Mouse (Mus musculus): ENCODE data around the gene Gab2. TPM values are rescaled to one million over a fixed set of nuclear protein-coding genes. Genes with fewer than 3 reads are reported as not detected.

The Gab2 gene
- 5.7 and 6.6 TPM in 2 replicates for polyA plus RNA-seq (2014; fragmentation: Nextera tagmentation; extraction: Ambion mirVana)

DNA sequence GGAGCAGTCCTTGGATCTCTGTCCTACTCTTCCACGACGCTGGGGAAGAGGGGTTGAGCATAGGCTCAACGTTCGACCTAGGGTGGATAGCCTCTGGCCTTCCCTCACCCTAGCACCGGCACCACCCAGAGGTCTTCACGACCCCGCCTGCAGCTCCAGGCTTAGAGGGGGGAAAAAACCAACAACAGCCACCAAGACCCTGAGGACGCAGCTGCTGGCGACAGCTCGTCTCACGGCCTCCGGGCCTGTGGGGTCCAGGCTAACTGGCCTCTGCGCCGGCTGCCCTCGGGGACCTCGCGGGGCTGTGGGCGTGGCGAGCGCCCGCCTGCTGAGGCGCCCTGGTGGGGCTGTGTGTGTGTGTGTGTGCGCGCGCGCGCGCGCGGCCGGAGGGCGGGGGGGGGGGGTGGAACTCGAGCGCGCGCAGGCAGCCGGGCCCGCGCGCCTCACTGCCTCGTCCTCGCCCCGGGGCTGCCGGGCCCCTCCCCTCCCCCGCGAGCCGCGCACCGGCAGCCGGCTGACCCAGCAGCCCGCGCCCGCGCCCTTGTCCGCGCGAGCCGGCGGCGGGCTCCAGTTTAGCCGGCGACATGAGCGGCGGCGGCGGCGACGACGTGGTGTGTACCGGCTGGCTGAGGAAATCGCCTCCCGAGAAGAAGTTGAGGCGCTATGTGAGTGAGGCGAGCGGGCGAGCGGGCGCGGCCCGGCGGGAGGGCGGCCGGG, at the start of gene Gab2:
TSS of gene Gab2 (plus strand) at position 345 of the 717 bp plus-strand sequence.
- Histone ChIP-seq H3K4me3 (ENCODE audit: low read depth, low read length) (peak within 1 kb of the TSS; percentile 91), H3K36me3 (replicated peaks; ENCODE audit: control insufficient read depth, insufficient read depth, low read depth, low read length) (no peaks in the 10 kb centered on the region), H3K9ac (replicated peaks; ENCODE audit: low read length) (peak within 1 kb of the TSS; percentile 90), H3K4me2 (ENCODE audit: low read depth, low read length) (peak within 1 kb of the TSS; percentile 86), H3K9me3 (replicated peaks; ENCODE audit: control insufficient read depth, low read length) (no peaks in the 10 kb centered on the region), H3K4me1 (ENCODE audit: control insufficient read depth, insufficient read depth, low read length) (no peaks in the 10 kb centered on the region), H3K27ac (replicated peaks; ENCODE audit: low read depth, low read length) (peak within 1 kb of the TSS; percentile 76), H3K27me3 (ENCODE audit: control insufficient read depth, insufficient read depth, low read length) (no peaks in the 10 kb centered on the region)
- ATAC-seq (replicated peaks; ENCODE audit: insufficient number of reproducible peaks, low FRiP score, low TSS enrichment, low read depth) (peak; percentile 89), DNase-seq (ENCODE audit: low spot score) (peak; percentile 75)
- WGBS, result under 1% methylated on average over 44 of the region's 83 CpGs

DNA sequence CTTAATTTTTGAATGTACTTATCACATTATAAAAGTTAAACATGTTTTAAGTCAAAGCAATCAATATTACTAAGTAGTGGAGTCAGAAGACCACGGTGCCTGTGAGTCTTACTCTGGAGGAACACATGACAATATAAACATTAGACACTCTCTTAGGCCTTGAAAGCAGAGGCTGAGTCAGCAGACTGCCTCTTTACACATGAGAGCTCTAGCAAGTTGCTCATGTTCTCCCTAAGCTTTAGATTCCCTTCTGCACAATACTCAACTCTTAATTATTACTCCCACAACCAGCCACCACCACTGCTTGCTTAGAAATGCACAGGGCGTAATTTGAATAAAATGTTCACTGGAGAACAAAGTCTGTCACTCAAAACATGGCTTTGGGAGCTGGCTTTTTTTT, 49.0 kb upstream of the Gab2 start:
- WGBS, result 74% methylated on average over 2 of the region's 2 CpGs
- Histone ChIP-seq H3K9ac (replicated peaks; ENCODE audit: low read length) (no peak overlapping the region), H3K4me3 (ENCODE audit: low read depth, low read length) (no peak overlapping the region), H3K27me3 (ENCODE audit: control insufficient read depth, insufficient read depth, low read length) (no peaks in the 10 kb centered on the region), H3K4me2 (ENCODE audit: low read depth, low read length) (no peak overlapping the region), H3K4me1 (ENCODE audit: control insufficient read depth, insufficient read depth, low read length) (no peaks in the 10 kb centered on the region), H3K36me3 (replicated peaks; ENCODE audit: control insufficient read depth, insufficient read depth, low read depth, low read length) (no peaks in the 10 kb centered on the region), H3K9me3 (replicated peaks; ENCODE audit: control insufficient read depth, low read length) (no peaks in the 10 kb centered on the region), H3K27ac (replicated peaks; ENCODE audit: low read depth, low read length) (no peak overlapping the region)
- DNase-seq (ENCODE audit: low spot score), result no peak
- ATAC-seq (replicated peaks; ENCODE audit: insufficient number of reproducible peaks, low FRiP score, low TSS enrichment, low read depth), result no peak

DNA sequence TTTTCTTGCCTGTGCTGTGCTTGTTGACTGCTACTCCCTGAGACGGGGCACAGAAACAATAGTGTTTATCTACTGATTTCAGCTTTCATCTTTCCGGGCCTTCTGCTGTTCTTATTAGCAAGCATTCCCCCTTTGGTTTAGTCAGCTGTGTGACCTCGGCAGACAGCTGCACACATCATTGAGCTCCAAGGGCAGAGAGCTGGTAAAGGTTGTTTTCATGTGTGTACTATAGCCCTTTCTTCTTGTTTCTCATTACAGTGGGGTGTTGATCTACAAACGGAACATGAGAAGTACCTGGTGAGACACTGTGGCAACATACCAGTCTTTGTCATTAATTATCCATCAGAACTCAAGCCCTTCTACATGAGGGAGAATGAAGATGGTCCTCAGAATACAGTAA, 41.7 kb upstream of the Gab2 start:
- ATAC-seq (replicated peaks; ENCODE audit: insufficient number of reproducible peaks, low FRiP score, low TSS enrichment, low read depth), result no peak
- Histone ChIP-seq H3K4me3 (ENCODE audit: low read depth, low read length) (no peak overlapping the region), H3K27me3 (ENCODE audit: control insufficient read depth, insufficient read depth, low read length) (no peaks in the 10 kb centered on the region), H3K9me3 (replicated peaks; ENCODE audit: control insufficient read depth, low read length) (no peaks in the 10 kb centered on the region), H3K4me2 (ENCODE audit: low read depth, low read length) (no peak overlapping the region), H3K36me3 (replicated peaks; ENCODE audit: control insufficient read depth, insufficient read depth, low read depth, low read length) (no peaks in the 10 kb centered on the region), H3K27ac (replicated peaks; ENCODE audit: low read depth, low read length) (no peak overlapping the region), H3K9ac (replicated peaks; ENCODE audit: low read length) (no peak overlapping the region), H3K4me1 (ENCODE audit: control insufficient read depth, insufficient read depth, low read length) (no peaks in the 10 kb centered on the region)
- no peak for DNase-seq (ENCODE audit: low spot score)
- WGBS, result 64% methylated on average over 4 of the region's 4 CpGs

DNA sequence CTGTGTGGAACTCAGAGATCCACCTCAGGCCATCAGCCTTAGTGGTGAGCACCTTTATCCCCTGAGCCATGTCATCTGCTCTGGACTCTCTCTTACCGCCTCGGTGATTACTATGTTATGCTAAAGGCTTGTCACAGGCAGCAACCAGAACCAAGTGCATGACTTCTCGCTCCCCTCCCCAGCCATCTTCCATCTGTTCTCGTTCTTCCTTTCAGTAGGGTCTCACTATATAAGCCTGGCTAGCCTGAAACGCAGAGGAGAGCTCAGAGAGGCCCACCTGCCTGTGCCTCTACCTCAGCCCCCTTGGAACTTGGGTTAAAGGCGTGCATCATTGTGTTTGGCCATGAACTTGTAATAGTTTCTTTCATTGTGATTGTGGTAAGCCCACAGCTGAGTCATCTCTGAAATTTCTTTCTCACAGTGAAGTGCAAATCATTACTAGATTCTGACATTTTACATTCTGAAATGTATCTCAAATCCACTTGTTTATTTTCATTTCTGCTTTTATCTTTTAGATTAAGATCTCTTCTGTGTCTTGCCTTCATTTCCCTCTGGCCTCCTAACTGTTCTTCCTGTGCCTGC, 39.4 kb upstream of the Gab2 start:
- H3K4me3 ChIP-seq (ENCODE audit: low read depth, low read length), result no peak overlapping the region
- H3K9me3 ChIP-seq (replicated peaks; ENCODE audit: control insufficient read depth, low read length), result no peaks in the 10 kb centered on the region
- no peak overlapping the region for H3K27ac ChIP-seq (replicated peaks; ENCODE audit: low read depth, low read length)
- H3K27me3 ChIP-seq (ENCODE audit: control insufficient read depth, insufficient read depth, low read length), result no peaks in the 10 kb centered on the region
- no peaks in the 10 kb centered on the region for H3K4me1 ChIP-seq (ENCODE audit: control insufficient read depth, insufficient read depth, low read length)
- no peak overlapping the region for H3K4me2 ChIP-seq (ENCODE audit: low read depth, low read length)
- no peak overlapping the region for H3K9ac ChIP-seq (replicated peaks; ENCODE audit: low read length)
- 90% methylated on average over 6 of the region's 6 CpGs for WGBS
- H3K36me3 ChIP-seq (replicated peaks; ENCODE audit: control insufficient read depth, insufficient read depth, low read depth, low read length), result no peaks in the 10 kb centered on the region
- ATAC-seq (replicated peaks; ENCODE audit: insufficient number of reproducible peaks, low FRiP score, low TSS enrichment, low read depth) (no peak), DNase-seq (ENCODE audit: low spot score) (no peak)

DNA sequence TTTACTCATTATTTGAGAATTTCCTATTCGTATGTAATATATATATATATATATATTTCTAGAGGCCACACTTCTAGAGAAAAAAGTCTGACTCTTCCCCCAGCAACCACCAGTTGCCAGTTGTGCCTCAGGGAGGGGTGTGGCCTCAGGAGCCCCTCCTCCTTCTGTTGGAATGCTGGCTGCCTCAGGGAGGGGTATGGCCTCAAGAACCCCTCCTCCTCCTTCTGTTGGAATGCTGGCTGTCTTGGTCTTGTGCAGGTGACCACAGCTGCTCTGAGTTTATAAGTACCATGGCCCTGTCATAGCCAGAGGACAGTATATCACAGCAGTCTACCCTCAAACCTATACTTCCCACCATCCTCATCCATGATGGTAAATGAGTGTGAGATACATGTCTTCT, 38.4 kb upstream of the Gab2 start:
- WGBS, result 79% methylated on average over 1 of the region's 1 CpGs
- Histone ChIP-seq H3K9me3 (replicated peaks; ENCODE audit: control insufficient read depth, low read length) (no peaks in the 10 kb centered on the region), H3K4me2 (ENCODE audit: low read depth, low read length) (no peak overlapping the region), H3K27me3 (ENCODE audit: control insufficient read depth, insufficient read depth, low read length) (no peaks in the 10 kb centered on the region), H3K4me3 (ENCODE audit: low read depth, low read length) (no peak overlapping the region), H3K36me3 (replicated peaks; ENCODE audit: control insufficient read depth, insufficient read depth, low read depth, low read length) (no peaks in the 10 kb centered on the region), H3K27ac (replicated peaks; ENCODE audit: low read depth, low read length) (no peak overlapping the region), H3K9ac (replicated peaks; ENCODE audit: low read length) (no peak overlapping the region), H3K4me1 (ENCODE audit: control insufficient read depth, insufficient read depth, low read length) (no peaks in the 10 kb centered on the region)
- no peak for ATAC-seq (replicated peaks; ENCODE audit: insufficient number of reproducible peaks, low FRiP score, low TSS enrichment, low read depth)
- no peak for DNase-seq (ENCODE audit: low spot score)

DNA sequence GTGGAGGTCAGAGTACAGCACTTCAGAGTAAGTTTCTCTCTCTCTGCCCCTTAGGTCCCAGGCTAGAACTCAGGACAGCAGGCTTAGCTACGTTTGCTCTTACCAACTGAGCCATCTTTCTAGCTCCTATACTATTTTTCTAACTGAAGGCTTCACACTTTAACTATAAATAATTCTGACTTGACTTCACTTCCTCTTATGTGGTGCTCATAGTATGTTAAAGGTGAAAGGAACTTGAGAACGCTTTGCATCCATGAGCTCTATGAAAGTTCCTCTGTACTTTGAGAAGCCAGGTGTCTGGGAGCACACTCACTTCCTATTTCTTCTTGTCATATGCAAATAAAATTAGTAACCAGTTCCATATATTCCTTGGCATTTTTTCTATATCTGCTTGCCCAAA, 20.4 kb upstream of the Gab2 start:
- WGBS, result 93% methylated on average over 2 of the region's 2 CpGs
- H3K9ac ChIP-seq (replicated peaks; ENCODE audit: low read length), result no peak overlapping the region
- no peak overlapping the region for H3K4me3 ChIP-seq (ENCODE audit: low read depth, low read length)
- no peak overlapping the region for H3K27ac ChIP-seq (replicated peaks; ENCODE audit: low read depth, low read length)
- DNase-seq (ENCODE audit: low spot score) (no peak), ATAC-seq (replicated peaks; ENCODE audit: insufficient number of reproducible peaks, low FRiP score, low TSS enrichment, low read depth) (no peak)
- H3K4me2 ChIP-seq (ENCODE audit: low read depth, low read length), result no peak overlapping the region
- H3K27me3 ChIP-seq (ENCODE audit: control insufficient read depth, insufficient read depth, low read length), result no peaks in the 10 kb centered on the region
- no peaks in the 10 kb centered on the region for H3K4me1 ChIP-seq (ENCODE audit: control insufficient read depth, insufficient read depth, low read length)
- H3K9me3 ChIP-seq (replicated peaks; ENCODE audit: control insufficient read depth, low read length), result no peaks in the 10 kb centered on the region
- no peaks in the 10 kb centered on the region for H3K36me3 ChIP-seq (replicated peaks; ENCODE audit: control insufficient read depth, insufficient read depth, low read depth, low read length)

DNA sequence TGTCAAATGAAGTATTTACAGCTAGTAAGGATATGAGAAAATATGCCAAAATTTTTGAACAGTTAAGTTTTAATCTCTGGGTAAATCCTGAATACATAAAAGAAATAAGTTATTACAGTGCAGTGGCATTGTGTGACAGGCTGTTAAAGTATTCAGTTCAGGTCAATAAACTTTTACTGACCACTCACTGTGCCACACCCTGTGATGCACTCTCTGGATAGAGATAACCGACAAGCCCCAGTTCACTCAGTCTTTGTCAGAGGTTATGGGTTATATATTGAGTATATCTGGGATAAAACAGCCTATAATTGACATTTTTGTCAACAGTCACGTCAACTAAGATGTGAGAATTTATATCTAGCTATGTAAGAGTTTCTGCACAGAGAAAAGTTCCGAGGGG, 9.9 kb upstream of the Gab2 start:
- Histone ChIP-seq H3K4me2 (ENCODE audit: low read depth, low read length) (no peak overlapping the region), H3K9me3 (replicated peaks; ENCODE audit: control insufficient read depth, low read length) (no peaks in the 10 kb centered on the region), H3K27me3 (ENCODE audit: control insufficient read depth, insufficient read depth, low read length) (no peaks in the 10 kb centered on the region), H3K9ac (replicated peaks; ENCODE audit: low read length) (no peak overlapping the region), H3K4me3 (ENCODE audit: low read depth, low read length) (no peak overlapping the region), H3K4me1 (ENCODE audit: control insufficient read depth, insufficient read depth, low read length) (no peaks in the 10 kb centered on the region), H3K36me3 (replicated peaks; ENCODE audit: control insufficient read depth, insufficient read depth, low read depth, low read length) (no peaks in the 10 kb centered on the region), H3K27ac (replicated peaks; ENCODE audit: low read depth, low read length) (no peak overlapping the region)
- WGBS, result 89% methylated on average over 3 of the region's 3 CpGs
- DNase-seq (ENCODE audit: low spot score) (no peak), ATAC-seq (replicated peaks; ENCODE audit: insufficient number of reproducible peaks, low FRiP score, low TSS enrichment, low read depth) (no peak)

DNA sequence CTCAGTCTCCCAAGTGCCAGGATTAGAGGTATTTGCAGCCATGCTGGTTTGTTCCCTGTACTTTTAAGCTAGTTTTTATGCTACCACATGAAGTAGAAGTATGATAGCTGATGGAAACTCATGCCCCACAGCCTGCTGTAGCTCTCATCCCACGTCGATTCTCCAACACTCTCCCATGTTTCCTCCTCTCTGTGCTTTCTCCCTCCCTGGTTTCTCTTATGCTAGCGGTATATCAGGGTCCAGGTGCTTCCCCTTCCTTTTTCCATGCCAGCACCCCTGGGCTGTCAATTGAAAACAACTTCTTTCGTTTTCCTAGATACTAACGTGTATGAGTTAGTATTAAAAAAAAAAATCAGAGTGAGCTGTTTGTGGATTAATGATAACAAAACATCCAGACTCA, 9.3 kb upstream of the Gab2 start:
- H3K9me3 ChIP-seq (replicated peaks; ENCODE audit: control insufficient read depth, low read length), result no peaks in the 10 kb centered on the region

More for the DNA sequence above, 9.3 kb upstream of the Gab2 start:
- Histone ChIP-seq H3K4me1 (ENCODE audit: control insufficient read depth, insufficient read depth, low read length) (no peaks in the 10 kb centered on the region), H3K4me2 (ENCODE audit: low read depth, low read length) (no peak overlapping the region), H3K4me3 (ENCODE audit: low read depth, low read length) (no peak overlapping the region), H3K27ac (replicated peaks; ENCODE audit: low read depth, low read length) (no peak overlapping the region), H3K36me3 (replicated peaks; ENCODE audit: control insufficient read depth, insufficient read depth, low read depth, low read length) (no peaks in the 10 kb centered on the region), H3K27me3 (ENCODE audit: control insufficient read depth, insufficient read depth, low read length) (no peaks in the 10 kb centered on the region), H3K9ac (replicated peaks; ENCODE audit: low read length) (no peak overlapping the region)
- 90% methylated on average over 5 of the region's 5 CpGs for WGBS
- DNase-seq (ENCODE audit: low spot score) (no peak), ATAC-seq (replicated peaks; ENCODE audit: insufficient number of reproducible peaks, low FRiP score, low TSS enrichment, low read depth) (no peak)
